Mouse (Mus musculus): ENCODE data around the gene Gm27021.

The Gm27021 gene

DNA sequence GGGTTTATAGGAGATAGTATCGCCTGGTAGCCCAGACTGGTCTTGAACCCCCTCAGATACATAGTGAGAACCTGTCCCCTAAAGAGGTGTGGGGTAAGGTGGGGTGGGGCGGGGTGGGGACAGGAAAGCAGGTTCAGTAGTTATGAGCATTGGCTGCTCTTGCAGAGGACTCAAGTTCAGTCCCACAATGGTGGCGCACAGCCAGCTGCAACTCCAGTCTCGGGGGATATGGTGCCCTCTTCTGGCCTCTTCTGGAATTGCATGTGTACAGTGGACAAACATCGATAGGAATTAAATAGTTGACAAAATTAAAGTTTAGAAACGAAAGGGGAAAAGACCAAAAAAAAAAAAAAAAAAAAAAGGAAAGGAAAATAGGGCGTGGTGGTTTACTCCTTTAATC lies 68.4 kb downstream of the Gm27021 start:
- peak; percentile 63 for DNase-seq (ENCODE audit: low spot score)

DNA sequence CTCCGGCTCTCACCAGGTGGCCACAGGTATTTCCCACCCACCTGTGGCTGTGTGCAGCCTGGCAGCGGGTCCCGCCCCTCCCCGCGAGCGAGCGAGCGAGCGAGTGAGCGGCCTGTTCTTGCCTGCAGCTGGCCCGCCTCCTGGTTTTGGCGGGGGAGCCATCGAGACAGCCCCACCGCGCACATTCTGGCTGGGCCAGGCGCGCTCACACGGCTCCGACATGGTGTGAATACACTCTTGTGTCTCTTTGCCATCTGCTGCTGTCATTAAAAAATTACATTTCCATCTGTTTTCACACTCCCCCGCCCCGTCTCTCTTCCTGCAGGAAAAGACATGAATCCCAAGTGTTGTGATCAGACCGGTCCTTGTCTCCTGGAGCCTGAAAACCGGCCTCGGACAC lies 69.3 kb downstream of the Gm27021 start:
- DNase-seq (ENCODE audit: low spot score), result no peak

DNA sequence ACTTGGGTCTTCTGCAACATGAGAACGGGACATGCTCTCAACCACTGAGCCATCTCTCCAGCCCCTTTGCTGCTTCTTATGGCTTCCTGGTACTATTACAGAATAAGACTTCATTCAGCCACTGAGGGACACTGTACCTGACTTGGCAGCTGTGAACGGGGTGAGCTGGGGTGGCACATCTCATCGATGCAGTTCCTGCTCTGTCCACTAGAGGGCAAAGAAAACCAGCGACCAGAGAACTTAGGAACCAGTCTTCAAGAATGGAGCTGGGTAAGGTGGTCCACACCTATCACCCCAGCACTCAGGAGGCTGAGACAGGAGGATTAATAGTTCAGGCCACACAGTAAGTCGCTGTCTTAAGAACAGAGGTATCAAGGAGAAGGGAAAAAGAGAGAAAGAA lies 71.9 kb downstream of the Gm27021 start:
- DNase-seq (ENCODE audit: low spot score), result peak; percentile 54

DNA sequence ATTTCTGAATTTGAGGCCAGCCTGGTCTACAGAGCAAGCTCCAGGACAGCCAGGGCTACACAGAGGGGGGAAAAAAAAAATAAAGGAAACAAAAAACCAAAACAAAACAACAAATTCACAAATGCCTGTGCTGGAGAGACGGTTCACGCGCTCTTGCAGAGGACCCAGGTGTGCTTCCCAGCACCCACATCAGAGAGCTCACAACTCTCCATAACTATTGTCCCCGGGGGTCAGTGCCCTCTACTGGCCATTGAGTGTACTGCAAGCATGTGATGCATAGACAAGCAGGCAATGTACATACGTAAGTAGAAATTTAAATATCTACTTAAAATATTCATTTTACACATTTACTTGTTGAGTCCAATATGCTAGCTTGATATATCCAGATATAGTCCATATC lies 73.3 kb downstream of the Gm27021 start:
- DNase-seq (ENCODE audit: low spot score), result no peak

DNA sequence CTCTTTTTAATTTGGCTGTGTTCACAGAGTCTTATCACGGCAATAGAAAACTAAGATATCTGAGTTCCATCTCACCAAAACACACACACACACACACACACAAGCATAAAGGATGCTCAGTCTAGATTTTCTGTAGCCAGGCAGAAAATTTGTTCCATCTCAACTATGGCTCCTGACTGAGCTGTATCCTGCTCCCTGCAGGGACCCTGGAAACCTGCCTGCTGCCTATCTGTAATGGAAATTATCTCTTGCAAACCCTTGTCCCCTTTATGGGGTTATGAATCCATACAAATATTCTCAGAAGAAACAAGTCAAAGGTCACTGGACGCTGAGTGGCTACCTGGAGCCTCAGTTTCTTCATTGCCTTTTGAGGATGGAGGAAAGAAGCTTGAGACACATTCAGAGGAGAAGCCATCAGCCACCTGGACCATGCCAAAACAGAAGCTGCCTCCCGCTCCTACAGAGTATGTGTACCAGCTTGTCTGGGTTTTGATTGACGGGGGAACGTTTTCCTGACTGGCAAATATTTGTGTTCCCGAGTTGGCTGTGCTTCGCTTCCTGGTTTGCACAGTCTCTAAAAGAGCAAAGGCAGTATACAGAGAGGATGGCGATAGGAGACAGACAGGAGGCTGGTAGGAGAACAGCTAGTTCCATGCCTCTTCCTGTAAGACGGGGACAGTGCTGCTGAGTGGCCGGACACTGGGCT lies 76.1 kb downstream of the Gm27021 start:
- DNase-seq (ENCODE audit: low spot score), result no peak

DNA sequence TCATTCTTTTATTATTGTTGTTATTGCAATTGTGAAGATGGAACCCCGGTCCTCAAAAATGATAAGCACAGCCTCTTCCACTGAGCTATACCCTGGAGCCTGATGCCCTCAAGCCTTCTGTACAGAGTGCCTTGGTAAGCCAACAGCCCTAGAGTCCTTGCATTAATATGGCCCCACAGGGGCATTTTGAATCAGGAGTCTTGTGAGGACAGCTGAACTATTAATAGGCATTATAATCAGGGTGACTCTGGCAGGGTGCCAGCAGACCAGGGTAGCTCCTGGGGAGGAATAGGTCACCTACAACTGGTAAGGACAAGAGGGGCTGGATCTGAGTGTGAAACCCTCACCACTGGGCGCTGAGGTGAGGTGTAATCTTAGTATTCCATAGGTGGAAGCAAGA lies 78.0 kb downstream of the Gm27021 start:
- DNase-seq (ENCODE audit: low spot score), result no peak

DNA sequence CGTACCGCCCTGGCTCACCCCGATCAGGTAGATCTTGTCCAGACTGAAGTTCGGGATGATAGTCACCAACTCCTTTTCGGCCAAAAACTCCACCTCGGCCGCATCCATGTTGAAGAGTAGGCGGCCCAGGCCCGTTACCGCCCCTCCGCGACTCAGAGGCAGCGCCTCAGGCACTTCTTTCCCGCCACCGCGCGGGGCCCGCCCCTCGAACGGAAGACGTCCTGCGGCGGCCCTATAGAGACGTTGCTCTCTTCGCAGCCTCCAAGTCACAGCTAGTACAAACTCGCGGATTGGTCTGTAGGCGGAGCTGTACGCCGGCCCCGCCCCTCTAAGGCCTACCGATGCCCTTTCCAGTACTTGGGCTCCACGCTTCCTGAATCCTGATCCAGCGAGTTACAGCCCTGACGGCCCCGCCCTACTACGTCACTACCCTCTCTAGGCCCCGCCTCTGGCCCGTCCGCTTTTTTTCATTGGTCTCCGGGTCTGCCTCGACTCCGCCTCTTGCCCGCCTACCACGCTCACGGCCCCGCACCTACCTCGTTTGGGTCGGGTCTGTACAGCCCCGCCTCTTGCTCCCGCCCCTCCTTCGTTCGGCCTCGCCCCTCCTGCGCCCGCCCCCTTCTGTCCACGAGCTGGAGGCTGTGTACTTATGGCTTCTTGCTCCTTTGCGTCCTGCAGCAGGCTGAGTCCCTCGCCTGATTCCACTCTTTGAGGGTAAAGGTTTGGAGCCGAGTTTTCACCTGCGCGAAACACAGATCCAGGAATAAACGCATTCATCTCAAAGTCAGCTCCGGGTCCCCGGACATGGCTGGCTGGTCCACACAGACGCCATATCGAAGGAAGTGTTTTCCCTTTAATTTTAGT lies 78.7 kb downstream of the Gm27021 start, which contains the start of gene Gins2:
TSS of gene Gins2 (minus strand) at position 397 of the 864 bp plus-strand sequence.
- DNase-seq (ENCODE audit: low spot score), result peak; percentile 98

DNA sequence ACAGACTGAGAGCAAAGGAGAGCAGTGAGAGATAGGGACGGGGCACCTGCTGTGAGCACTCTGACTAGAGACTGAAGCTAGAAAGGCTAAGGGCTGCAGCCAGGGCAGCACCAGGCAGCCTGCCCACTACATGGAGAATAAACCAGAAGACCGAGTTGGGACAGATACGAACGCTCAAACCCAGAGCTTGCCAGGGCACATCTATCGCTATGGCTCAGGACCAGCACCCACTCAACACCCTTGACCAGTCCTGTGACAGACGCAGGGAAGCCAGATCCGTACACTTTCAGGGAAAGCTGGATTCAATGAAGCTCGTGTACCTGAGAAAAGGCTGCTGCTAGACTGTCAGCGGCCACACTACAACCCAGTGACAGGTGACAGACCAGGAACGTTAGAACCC lies 82.4 kb downstream of the Gm27021 start:
- no peak for DNase-seq (ENCODE audit: low spot score)

DNA sequence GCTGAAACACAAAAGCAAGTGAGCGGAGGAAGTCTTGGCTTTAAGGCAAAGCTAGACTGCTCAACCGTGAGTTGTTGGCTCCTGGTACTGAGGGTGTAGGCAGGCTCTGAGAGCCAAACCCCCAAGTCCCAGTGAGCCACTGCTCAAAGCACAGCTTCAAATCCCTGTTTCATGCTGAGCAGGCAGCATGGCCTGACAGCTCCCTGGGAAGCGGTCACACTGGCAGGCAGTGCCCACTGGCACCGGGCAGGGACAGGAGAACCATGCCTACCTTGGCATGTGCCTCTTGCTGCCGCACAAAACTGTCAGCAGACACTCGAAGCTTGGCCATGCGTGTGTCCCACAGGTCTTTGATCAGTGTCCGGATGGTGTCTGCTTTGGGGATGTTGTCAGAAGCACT lies 86.1 kb downstream of the Gm27021 start:
- DNase-seq (ENCODE audit: low spot score), result no peak

DNA sequence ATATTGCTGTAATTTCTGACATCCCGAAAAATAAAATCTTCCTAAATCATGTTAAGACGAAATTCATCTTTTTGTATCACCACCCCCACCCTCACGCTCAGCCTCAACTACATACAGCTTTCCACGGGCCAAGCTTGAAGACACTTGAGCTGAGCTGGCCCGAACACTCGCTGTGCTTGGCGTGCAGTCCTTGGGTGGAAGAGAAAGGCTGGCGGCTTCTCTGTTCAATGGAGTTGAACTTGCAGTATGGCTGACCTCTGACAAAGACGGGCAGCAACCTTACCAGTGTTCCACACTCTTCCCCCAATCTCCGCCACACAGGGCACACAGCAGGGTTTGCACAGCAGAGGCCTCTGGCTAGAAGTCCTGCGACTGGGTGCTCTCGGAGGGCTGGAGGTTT lies 86.5 kb downstream of the Gm27021 start:
- no peak for DNase-seq (ENCODE audit: low spot score)

DNA sequence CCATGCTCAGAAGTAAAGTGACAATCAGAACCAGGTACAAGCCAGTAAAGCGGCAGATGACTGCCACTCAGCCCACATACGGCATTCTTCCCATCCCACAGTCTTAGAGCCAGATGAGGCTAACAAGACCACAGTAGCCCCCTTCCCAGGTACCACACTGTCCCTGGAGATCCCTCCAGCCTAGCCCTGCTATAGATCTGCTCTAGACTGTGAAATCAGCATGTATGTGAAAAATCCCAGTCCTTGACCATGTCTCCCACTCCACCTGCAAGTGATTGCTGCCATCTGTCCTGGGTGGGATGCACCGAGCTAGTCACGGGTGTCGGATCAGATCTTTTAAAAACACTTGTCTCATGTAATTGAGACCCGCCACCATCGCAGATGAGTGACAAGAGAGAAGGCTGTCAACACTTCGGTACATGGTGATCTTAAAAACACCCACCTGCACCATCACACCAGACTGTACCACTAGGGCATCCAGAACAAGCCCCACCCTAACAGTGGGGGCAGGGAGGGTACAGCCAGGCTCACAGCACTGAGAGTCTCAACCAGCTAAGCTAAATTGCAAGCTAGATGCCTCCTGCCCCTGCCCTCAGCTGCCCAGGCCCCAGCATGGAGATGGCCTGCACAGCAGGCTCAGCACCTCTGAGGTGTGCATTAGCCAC lies 87.4 kb downstream of the Gm27021 start:
- DNase-seq (ENCODE audit: low spot score), result no peak

DNA sequence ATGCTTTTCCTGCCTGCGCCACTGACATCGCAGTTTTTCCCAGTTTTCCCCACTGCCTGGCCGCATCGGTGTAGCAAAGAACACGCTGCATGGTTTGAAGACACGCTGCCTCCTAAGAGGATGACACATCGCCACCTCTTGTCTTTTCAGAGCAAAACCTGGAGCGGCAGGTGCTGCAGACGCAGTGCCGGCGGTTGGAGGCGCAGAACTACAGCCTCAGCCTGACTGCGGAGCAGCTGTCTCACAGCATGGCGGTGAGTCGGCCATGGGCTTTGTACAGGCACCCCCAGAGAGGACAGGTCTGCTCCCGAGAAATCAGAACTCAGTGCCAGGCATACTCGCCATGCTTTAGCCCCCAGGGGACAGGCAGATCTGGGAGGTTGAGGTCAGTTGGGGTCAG lies 90.1 kb downstream of the Gm27021 start:
- DNase-seq (ENCODE audit: low spot score), result no peak

DNA sequence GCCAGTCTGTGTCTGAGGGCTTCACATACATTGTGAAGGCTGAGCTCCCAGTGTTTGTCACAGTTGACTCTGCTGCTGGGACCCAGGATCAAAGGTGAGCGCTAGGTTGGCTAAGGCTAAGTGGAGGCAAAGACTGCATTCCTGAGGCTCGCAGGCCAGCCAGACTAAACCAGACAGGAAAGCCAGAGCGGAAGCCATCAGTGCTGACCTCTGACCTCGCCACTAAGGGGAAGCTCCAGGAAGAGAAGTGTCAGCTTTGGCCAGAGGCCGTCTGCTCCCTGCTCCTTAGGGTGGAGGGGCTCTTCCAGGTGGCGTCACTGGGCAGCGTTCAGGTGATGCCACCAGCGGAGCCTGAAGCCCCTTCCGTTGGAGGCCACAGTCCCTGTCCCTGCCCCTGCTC lies 92.1 kb downstream of the Gm27021 start:
- DNase-seq (ENCODE audit: low spot score), result no peak

DNA sequence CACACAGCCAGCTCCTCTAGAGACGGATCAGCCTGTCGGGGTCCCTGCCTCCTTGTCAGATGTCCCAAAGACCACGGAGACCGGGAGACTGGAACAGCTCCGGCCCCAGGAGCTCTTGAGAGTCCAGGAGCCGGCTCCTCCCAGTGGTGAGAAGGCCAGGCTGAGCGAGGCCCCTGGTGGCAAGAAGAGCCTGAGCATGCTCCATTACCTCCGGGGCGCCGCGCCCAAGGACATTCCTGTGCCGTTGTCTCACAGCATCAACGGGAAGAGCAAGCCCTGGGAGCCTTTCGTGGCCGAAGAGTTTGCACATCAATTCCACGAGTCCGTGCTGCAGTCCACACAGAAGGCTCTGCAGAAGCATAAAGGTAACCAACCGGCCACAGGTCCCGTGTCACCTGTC lies 92.9 kb downstream of the Gm27021 start:
- no peak for DNase-seq (ENCODE audit: low spot score)

DNA sequence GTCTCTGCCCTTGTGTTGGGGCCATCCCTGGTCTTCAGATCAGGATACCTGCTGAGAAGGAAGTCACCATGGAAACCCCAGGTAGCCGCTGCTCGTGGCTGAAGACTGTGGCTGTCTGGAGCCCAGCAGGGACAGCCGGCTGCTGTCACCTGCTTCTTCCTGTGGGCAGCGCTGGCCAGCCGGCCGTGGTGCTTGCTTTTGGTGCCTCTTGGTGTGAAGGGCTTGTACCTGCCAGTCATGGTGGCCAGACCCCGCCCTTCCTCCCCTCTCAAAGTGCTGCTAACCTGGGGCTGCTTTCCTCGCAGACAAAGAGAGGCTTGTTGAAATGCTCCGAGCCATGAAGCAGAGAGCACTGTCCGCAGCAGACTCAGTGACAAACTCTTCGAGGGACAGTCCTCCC lies 94.0 kb downstream of the Gm27021 start:
- DNase-seq (ENCODE audit: low spot score), result no peak

DNA sequence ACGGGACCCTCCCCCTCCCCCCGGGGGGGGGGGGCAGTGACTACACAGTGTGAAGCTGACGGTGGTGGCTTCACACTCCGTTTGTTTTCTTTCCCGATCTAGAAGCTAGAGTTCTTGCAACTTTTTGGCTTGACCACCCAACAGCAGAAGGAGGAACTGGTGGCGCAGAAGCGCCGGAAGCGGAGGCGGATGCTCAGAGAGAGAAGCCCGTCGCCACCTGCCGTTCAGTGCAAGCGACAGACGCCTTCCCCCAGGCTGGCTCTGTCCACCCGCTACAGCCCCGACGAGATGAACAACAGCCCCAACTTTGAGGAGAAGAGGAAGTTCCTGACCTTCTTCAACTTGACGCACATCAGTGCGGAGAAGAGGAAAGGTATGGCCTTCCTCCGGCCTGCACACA lies 95.3 kb downstream of the Gm27021 start:
- DNase-seq (ENCODE audit: low spot score), result no peak

DNA sequence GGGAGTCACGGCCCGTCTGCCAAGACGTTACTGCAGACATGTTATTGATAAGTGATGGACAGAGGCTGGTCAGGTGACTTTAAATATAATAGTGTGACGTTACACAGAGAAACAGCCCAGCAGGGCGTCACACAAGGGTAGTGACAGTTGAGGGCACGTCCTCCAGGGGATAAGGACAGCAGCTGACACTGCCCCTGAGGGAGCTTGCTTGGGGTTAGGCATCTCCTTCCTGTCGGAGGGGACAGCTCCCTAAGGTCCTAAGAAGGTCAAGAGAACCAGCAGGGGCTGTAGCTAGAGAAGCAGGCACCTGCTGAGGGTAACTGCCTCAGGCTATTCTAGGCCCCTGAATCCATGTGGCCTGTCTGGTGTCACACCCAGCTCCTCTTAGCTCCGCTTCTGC lies 96.3 kb downstream of the Gm27021 start:
- DNase-seq (ENCODE audit: low spot score), result no peak

DNA sequence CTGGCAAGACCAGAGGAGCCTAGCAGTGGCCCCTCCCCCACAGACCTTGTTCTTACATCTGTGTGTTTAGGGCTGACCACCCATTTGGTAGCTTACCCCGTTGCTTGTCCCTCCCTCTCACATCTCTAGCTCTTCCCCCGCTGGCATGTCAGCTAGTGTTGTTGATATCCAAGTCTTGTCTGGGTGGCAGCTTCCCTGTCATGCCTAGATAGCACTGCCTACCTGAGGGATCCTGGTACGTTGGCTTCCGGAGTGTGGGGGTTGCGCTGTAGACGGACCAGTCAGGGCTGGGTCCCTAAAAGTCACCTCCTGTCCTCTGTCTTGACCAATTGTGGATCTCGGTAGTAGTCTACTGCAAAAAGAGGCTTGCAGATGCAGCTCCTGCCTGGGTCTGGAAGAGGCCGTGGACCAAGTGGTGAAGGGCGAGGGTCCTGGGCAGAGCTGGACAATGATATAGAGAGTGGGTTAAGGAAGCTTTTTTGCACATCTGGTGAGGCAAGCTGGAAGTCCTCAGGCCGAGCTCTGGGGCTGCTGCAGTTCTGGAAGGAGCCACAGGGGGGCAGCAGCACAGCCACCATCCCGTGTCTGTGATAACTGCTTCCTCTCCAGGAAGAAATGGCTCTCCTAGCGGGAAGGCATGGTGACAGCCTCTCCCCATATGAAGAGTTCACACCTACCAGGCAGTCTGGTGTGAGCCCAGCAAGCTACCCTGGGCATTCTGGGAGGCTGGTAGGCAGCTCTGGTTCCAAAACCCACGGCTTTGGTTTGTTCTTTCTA lies 97.8 kb downstream of the Gm27021 start:
- DNase-seq (ENCODE audit: low spot score), result peak; percentile 68

DNA sequence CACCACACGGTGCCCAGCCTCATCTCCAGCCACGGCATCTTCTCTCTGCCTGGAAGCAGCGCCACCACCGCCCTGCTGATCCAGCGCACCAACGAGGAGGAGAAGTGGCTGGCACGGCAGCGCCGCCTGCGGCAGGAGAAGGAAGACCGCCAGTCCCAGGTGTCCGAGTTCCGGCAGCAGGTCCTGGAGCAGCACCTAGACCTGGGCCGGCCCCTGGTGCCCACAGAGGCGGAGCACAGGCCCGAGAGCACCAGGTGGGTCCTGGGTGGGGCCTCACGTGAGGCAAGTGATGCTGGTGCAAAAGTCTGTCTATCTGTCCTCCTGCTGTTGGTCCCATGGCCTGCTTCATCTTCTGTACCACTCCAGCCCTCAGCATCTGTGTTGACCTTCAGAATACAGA lies 98.8 kb downstream of the Gm27021 start:
- DNase-seq (ENCODE audit: low spot score), result no peak

DNA sequence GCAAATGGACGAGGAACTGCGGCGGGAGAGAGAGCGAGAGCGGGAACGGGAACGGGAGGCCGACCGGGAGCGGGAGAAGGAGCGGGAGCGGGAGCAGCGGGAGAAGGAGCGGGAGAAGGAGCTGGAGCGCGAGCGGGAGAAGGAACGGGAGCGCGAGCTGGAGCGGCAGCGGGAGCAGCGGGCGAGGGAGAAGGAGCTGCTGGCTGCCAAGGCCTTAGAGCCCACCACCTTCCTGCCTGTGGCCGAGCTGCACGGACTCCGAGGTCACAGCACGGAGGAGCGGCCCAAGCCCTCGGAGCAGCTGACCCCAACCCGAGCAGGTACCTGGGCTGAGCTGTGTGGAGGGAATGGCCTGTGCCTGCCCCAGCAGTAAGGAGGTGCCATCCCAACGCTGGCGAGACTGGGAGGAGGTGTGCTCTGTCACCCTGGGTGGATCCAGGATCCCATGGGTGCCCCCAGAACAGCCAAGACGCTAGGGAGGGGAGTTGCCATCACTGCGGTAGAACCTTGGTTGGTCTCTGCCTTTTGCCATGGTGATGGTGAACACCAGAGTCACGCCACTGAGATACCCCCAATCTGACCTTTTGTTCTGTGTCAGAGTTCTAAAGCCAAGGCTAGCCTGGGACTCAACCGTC lies 99.6 kb downstream of the Gm27021 start:
- DNase-seq (ENCODE audit: low spot score), result no peak

DNA sequence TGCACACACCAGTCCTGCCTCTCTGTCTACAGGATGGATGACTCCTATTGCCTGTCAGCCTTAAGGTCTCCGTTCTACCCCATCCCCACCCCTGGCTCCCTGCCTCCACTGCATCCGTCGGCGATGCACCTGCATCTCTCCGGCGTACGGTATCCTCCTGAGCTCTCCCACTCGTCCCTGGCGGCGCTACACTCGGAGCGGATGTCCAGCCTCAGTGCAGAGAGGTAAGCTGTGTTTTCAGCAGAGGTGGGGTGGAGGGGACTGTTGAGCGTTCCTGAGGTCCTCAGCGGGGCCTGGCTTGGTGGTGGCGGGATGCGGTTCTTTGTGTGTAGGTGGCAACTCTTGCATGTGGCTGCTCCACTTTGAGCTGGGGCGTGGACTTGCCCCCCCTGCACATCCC lies 100.1 kb downstream of the Gm27021 start:
- DNase-seq (ENCODE audit: low spot score), result no peak

DNA sequence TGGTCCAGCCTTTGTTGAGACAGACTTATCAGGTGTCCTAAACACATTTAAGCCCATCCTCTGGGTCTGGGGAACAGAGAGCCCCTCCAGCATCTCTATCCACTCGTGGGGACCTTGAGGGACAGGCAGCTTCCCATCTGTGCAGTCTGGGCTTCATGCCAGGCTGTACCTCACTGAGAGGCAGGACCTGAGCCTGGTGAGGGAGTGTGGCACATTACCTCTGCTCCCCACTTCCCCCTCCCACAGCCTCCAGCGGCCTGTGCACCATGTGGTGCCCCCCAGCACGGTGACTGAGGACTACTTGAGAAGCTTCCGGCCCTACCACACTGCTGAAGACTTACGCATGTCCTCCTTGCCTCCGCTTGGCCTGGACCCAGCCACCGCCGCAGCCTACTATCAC lies 101.2 kb downstream of the Gm27021 start:
- no peak for DNase-seq (ENCODE audit: low spot score)
